Mouse (Mus musculus) monocyte, adult 5-6 weeks (primary cell): Measurements from ENCODE around the gene Lrrc10b. TPM values are rescaled to one million over a fixed set of nuclear protein-coding genes. Genes with fewer than 3 reads are reported as not detected.

Experiments used
- ATAC-seq: fragments of 153-309, 156-312 bp; replicated peaks from 2 replicates; pipeline ENCODE4 v1.8.0; 2017; ENCODE audit warnings: mild to moderate bottlenecking; ENCODE audit not compliant: low TSS enrichment, insufficient number of reproducible peaks, severe bottlenecking, poor library complexity, low FRiP score
- total RNA-seq: library from RNA; stranded (forward); fragments of 200-1000, 200-491, 200-594 nt; gene quantifications from 3 replicates; pipeline ENCODE4 v1.2.3, GENCODE M21; 2017

Gene Lrrc10b
- total RNA-seq, 1 experiment from 2014 or later: not detected

GRCm38 (mm10) chr19:10449708-10450107 lies 7.6 kb downstream of the Lrrc10b start:
- ATAC-seq: 0 out of 2 replicates have a peak, but pooled peaks have one; percentile 49

- ATAC-seq: no peak
Observed at GRCm38 (mm10) chr19:10449190-10449589, 8.1 kb downstream of the Lrrc10b start.

GRCm38 (mm10) chr19:10448275-10448674 lies 9.0 kb downstream of the Lrrc10b start:
- ATAC-seq: no peak

GRCm38 (mm10) chr19:10444685-10445369 lies 12.4 kb downstream of the Lrrc10b start:
- no peak for ATAC-seq

GRCm38 (mm10) chr19:10437521-10437920 lies 19.8 kb downstream of the Lrrc10b start:
- ATAC-seq: no peak

- ATAC-seq: no peak
Observed at GRCm38 (mm10) chr19:10436726-10437125, 20.5 kb downstream of the Lrrc10b start.

GRCm38 (mm10) chr19:10435908-10436307 lies 21.4 kb downstream of the Lrrc10b start:
- no peak for ATAC-seq

GRCm38 (mm10) chr19:10434927-10435326 lies 22.3 kb downstream of the Lrrc10b start:
- ATAC-seq: no peak

GRCm38 (mm10) chr19:10433879-10434540 lies 23.3 kb downstream of the Lrrc10b start:
- no peak for ATAC-seq

- ATAC-seq: no peak
Observed at GRCm38 (mm10) chr19:10433225-10433624, 24.0 kb downstream of the Lrrc10b start.

GRCm38 (mm10) chr19:10431841-10432240 lies 25.4 kb downstream of the Lrrc10b start:
- ATAC-seq: no peak

- no peak for ATAC-seq
Observed at GRCm38 (mm10) chr19:10431410-10431809, 25.9 kb downstream of the Lrrc10b start.

GRCm38 (mm10) chr19:10429371-10429770 lies 27.9 kb downstream of the Lrrc10b start:
- no peak for ATAC-seq

GRCm38 (mm10) chr19:10427431-10427830 lies 29.8 kb downstream of the Lrrc10b start:
- no peak for ATAC-seq

GRCm38 (mm10) chr19:10426793-10427192 lies 30.5 kb downstream of the Lrrc10b start:
- no peak for ATAC-seq

GRCm38 (mm10) chr19:10426312-10426711 lies 31.0 kb downstream of the Lrrc10b start:
- ATAC-seq: no peak

- no peak for ATAC-seq
Observed at GRCm38 (mm10) chr19:10425484-10426270, 31.6 kb downstream of the Lrrc10b start.

GRCm38 (mm10) chr19:10424751-10425150 lies 32.5 kb downstream of the Lrrc10b start:
- ATAC-seq: no peak
